Mouse (Mus musculus) pancreas, adult 10 weeks (tissue): ENCODE results near the gene Fezf1. TPM values are rescaled to one million over a fixed set of nuclear protein-coding genes. Genes with fewer than 3 reads are reported as not detected.

Experiments
- polyA plus RNA-seq: library from polyadenylated mRNA; stranded (reverse); fragments of 350-450 nt; fragmentation: Illumina TruSeq; extraction: RNeasy Lipid Tissue Mini Kit (QIAGEN cat#74804); gene quantifications from one replicate; pipeline ENCODE4 v1.2.3, GENCODE M21; 2015; ENCODE audit warnings: low read depth, low replicate concordance; ENCODE audit not compliant: insufficient read depth

Fezf1 gene
- polyA plus RNA-seq = not detected

GRCm38 (mm10) chr6:23248313-23249052 is at the start of gene Fezf1:
Fezf1 (minus strand) TSS chr6:23248362.

Other genes starting within 250 kb of the Fezf1 start
- gene Aass, start 115.4 kb downstream of the Fezf1 start, polyA plus RNA-seq = 3.7 TPM